25 mouse cellular contexts compared by ENCODE assay signal in genomic region chr13:101755228-101755627, GRCm38 (mm10).
"Had no signal": no experiment of that assay in that cellular context is flagged by ENCODE, and none has a peak within 500 bp of the region (broad histone marks: within the 10 kb centered on the region; RNA-seq: fewer than 3 reads in every experiment).

No protein-coding gene starts in this region.

- H3K4me2 ChIP-seq: embryonic facial prominence, embryonic 12.5 days; embryonic facial prominence, embryonic 13.5 days; embryonic facial prominence, embryonic 15.5 days; forebrain, embryonic 12.5 days; forebrain, embryonic 13.5 days; forebrain, embryonic 15.5 days had no signal

- H3K9ac ChIP-seq: embryonic facial prominence, embryonic 12.5 days; embryonic facial prominence, embryonic 13.5 days; embryonic facial prominence, embryonic 15.5 days; forebrain, embryonic 12.5 days; forebrain, embryonic 13.5 days; forebrain, embryonic 15.5 days; forebrain, postnatal 0 days had no signal

- DNase-seq: cerebellum, adult 2 months; cerebellum, adult 8-10 months; cerebellum, adult 9-10 months; cerebellum, adult 9-11 months; cerebellum, postnatal 10 days; cerebellum, postnatal 14 days; cerebellum, postnatal 25 days; cerebellum, postnatal 36 days; embryo, embryonic 11 days; forebrain, postnatal 0 days; gastrocnemius, postnatal 10 days; gastrocnemius, postnatal 14 days; gastrocnemius, postnatal 36 days; heart, adult 2 months had no signal

- H3K27ac ChIP-seq: embryonic facial prominence, embryonic 10.5 days; embryonic facial prominence, embryonic 12.5 days; embryonic facial prominence, embryonic 13.5 days; embryonic facial prominence, embryonic 15.5 days; forebrain, embryonic 10.5 days; forebrain, embryonic 12.5 days; forebrain, embryonic 13.5 days; forebrain, embryonic 15.5 days; heart, adult 2 months had no signal

- H3K4me3 ChIP-seq: embryonic facial prominence, embryonic 10.5 days; embryonic facial prominence, embryonic 12.5 days; embryonic facial prominence, embryonic 13.5 days; embryonic facial prominence, embryonic 15.5 days; erythroblast, embryonic 14.5 days; forebrain, embryonic 10.5 days; forebrain, embryonic 12.5 days; forebrain, embryonic 13.5 days; forebrain, embryonic 15.5 days; heart, adult 2 months had no signal

- ATAC-seq: forebrain, embryonic 13.5 days; forebrain, embryonic 14.5 days; forebrain, embryonic 15.5 days; forebrain, embryonic 16.5 days; forebrain, postnatal 0 days had no signal

- H3K27me3 ChIP-seq: embryonic facial prominence, embryonic 12.5 days; embryonic facial prominence, embryonic 13.5 days; embryonic facial prominence, embryonic 15.5 days; forebrain, embryonic 13.5 days; forebrain, embryonic 15.5 days had no signal

- H3K9me3 ChIP-seq: embryonic facial prominence, embryonic 10.5 days; embryonic facial prominence, embryonic 12.5 days; embryonic facial prominence, embryonic 13.5 days; embryonic facial prominence, embryonic 15.5 days; forebrain, embryonic 10.5 days; forebrain, embryonic 12.5 days; forebrain, embryonic 13.5 days; forebrain, embryonic 15.5 days had no signal
